ENCODE assay signal across 9 mouse cellular contexts in genomic region chr11:109363191-109364133, GRCm38 (mm10). TPM values are rescaled to one million over a fixed set of nuclear protein-coding genes. Genes with fewer than 3 reads are reported as not detected.
DNase-seq lines count a peak whose midpoint lies in the region; ATAC-seq and TF ChIP-seq lines count a peak whose summit lies in the region.
"Had no signal": no experiment of that assay in that cellular context is flagged by ENCODE, and none has a peak within 500 bp of the region (broad histone marks: within the 10 kb centered on the region; RNA-seq: fewer than 3 reads in every experiment).

No protein-coding gene starts in this region.

- H3K36me3 ChIP-seq in intestine, embryonic 14.5 days (ENCODE audit: control insufficient read depth, insufficient read depth, low read length): peaks cover 21% of the 10 kb centered on the region
- peaks cover 21% of the 10 kb centered on the region for H3K36me3 ChIP-seq in liver, postnatal 0 days (replicated peaks; ENCODE audit: insufficient read depth, low read length)
- peaks cover 14% of the 10 kb centered on the region for H3K36me3 ChIP-seq in neural tube, embryonic 12.5 days

- H3K4me1 ChIP-seq in cerebellum, adult 2 months (ENCODE audit: control insufficient read depth, insufficient read depth, low read length): peaks cover 26% of the 10 kb centered on the region
- peaks cover 42% of the 10 kb centered on the region for H3K4me1 ChIP-seq in intestine, embryonic 14.5 days (replicated peaks; ENCODE audit: control insufficient read depth, insufficient read depth, low read length)
- peaks cover 60% of the 10 kb centered on the region for H3K4me1 ChIP-seq in liver, postnatal 0 days (ENCODE audit: insufficient read depth)
- H3K4me1 ChIP-seq in neural tube, embryonic 12.5 days: peaks cover 39% of the 10 kb centered on the region

- no peak for DNase-seq in cerebellum, adult 2 months
- no peak for DNase-seq in cerebellum, adult 11 months
- DNase-seq in c-Kit-positive CD71-positive TER-119-positive erythroid progenitor cells, embryonic 14.5 days (ENCODE audit: low spot score): peak; percentile 42
- peak; percentile 19 to 57 for DNase-seq in gastrocnemius, postnatal 36 days
- peak; percentile 77 for DNase-seq in intestine, embryonic 14.5 days (ENCODE audit: low spot score)
- DNase-seq in liver, postnatal 0 days: peak; percentile 74
- no peak for DNase-seq in frontal cortex, postnatal 36 days (ENCODE audit: low spot score in 2 of 2)

- H3K4me3 ChIP-seq in cerebellum, adult 2 months (replicated peaks; ENCODE audit: insufficient read depth, low read depth, low read length): peak overlapping the region; percentile 67
- peak overlapping the region; percentile 83 for H3K4me3 ChIP-seq in intestine, embryonic 14.5 days (ENCODE audit: low read depth, low read length)
- H3K4me3 ChIP-seq in liver, postnatal 0 days (ENCODE audit: low read depth, low read length): peak overlapping the region; percentile 96
- H3K4me3 ChIP-seq in neural tube, embryonic 12.5 days: peak overlapping the region; percentile 86

- no peaks in the 10 kb centered on the region for H3K9me3 ChIP-seq in intestine, embryonic 14.5 days (ENCODE audit: control insufficient read depth, low read length)
- H3K9me3 ChIP-seq in liver, postnatal 0 days (ENCODE audit: low read length): no peaks in the 10 kb centered on the region
- no peaks in the 10 kb centered on the region for H3K9me3 ChIP-seq in neural tube, embryonic 12.5 days

- peak overlapping the region; percentile 92 for H3K9ac ChIP-seq in intestine, embryonic 14.5 days (ENCODE audit: low read length)
- peak overlapping the region; percentile 80 for H3K9ac ChIP-seq in liver, postnatal 0 days (replicated peaks)
- peak overlapping the region; percentile 90 for H3K9ac ChIP-seq in neural tube, embryonic 12.5 days

- TF ChIP-seq EP300 in liver, postnatal 0 days (IDR thresholded peaks at IDR 0.05; ENCODE audit: low read depth): 0 out of 2 replicates have a peak, but pooled peaks have one; percentile 8

- peak; percentile 66 for ATAC-seq in intestine, embryonic 14.5 days (replicated peaks; ENCODE audit: low FRiP score, low TSS enrichment, low read depth)
- ATAC-seq in liver, postnatal 0 days: peak; percentile 34
- peak; percentile 51 for ATAC-seq in neural tube, embryonic 12.5 days (ENCODE audit: low FRiP score, low read depth)

- TF ChIP-seq CTCF in cerebellum, adult 2 months (IDR thresholded peaks at IDR 0.05; ENCODE audit: borderline replicate concordance, insufficient read depth, low read depth, low read length): no peak
- no peak for TF ChIP-seq CTCF in liver, postnatal 0 days (IDR thresholded peaks at IDR 0.05; ENCODE audit: low read depth)

- 1% methylated on average over 52 of the region's 53 CpGs for WGBS in cerebellum, adult 2 months
- 2% methylated on average over 49 of the region's 53 CpGs for WGBS in intestine, embryonic 14.5 days
- under 1% methylated on average over 46 of the region's 53 CpGs for WGBS in liver, postnatal 0 days (ENCODE audit: insufficient replicate concordance)
- whole genome bisulfite sequencing in neural tube, embryonic 12.5 days: 4% methylated on average over 51 of the region's 53 CpGs

- intact Hi-C loops in gastrocnemius, postnatal 36 days (cut with DNase I): loop anchor here (2.0 kb wide), 2 partner anchors 19 to 31 kb away; no protein-coding TSS in a partner anchor

- peak overlapping the region; percentile 60 for H3K4me2 ChIP-seq in intestine, embryonic 14.5 days (ENCODE audit: low read length)
- peak overlapping the region; percentile 76 for H3K4me2 ChIP-seq in liver, postnatal 0 days (ENCODE audit: low read depth, low read length)
- H3K4me2 ChIP-seq in neural tube, embryonic 12.5 days (replicated peaks): peak overlapping the region; percentile 86

- no peak for TF ChIP-seq POLR2A in cerebellum, adult 2 months (IDR thresholded peaks at IDR 0.05; ENCODE audit: borderline replicate concordance, insufficient read depth, low read length)

- no peaks in the 10 kb centered on the region for H3K27me3 ChIP-seq in cerebellum, adult 2 months (ENCODE audit: control insufficient read depth, insufficient read depth, low read length)
- no peaks in the 10 kb centered on the region for H3K27me3 ChIP-seq in intestine, embryonic 14.5 days (replicated peaks; ENCODE audit: control insufficient read depth, insufficient read depth, low read length)
- no peaks in the 10 kb centered on the region for H3K27me3 ChIP-seq in liver, postnatal 0 days (ENCODE audit: insufficient read depth, low read length)
- no peaks in the 10 kb centered on the region for H3K27me3 ChIP-seq in neural tube, embryonic 12.5 days (replicated peaks)

- H3K27ac ChIP-seq in cerebellum, adult 2 months (ENCODE audit: insufficient read depth, low read length): peak overlapping the region; percentile 64
- peak overlapping the region; percentile 93 for H3K27ac ChIP-seq in intestine, embryonic 14.5 days (ENCODE audit: low read depth)
- H3K27ac ChIP-seq in liver, postnatal 0 days (ENCODE audit: low read depth): peak overlapping the region; percentile 100
- peak overlapping the region; percentile 90 for H3K27ac ChIP-seq in neural tube, embryonic 12.5 days

RNA-seq across cellular contexts. Expression of gene Gna13, which starts 0.8 kb away (rescaled TPM):
- 35.6 and 37.5 TPM in 2 replicates for polyA plus RNA-seq in cerebellum, adult 2 months (2012; rRNA removed)
- total RNA-seq in gastrocnemius, postnatal 36 days (2021): 10 to 100 TPM; 21.9 to 22.1 TPM
- polyA plus RNA-seq in intestine, embryonic 14.5 days (2014; fragmentation: Nextera tagmentation; extraction: Ambion mirVana): 36.9 and 38.0 TPM in 2 replicates
- 28.4 and 30.6 TPM in 2 replicates for polyA plus RNA-seq in liver, postnatal 0 days (2015; fragmentation: Nextera tagmentation; extraction: Ambion mirVana)
- 18.6 and 18.7 TPM in 2 replicates for polyA plus RNA-seq in neural tube, embryonic 12.5 days (2016; fragmentation: Nextera tagmentation; extraction: Ambion mirVana)

RNA-seq across cellular contexts. Expression of gene 9930022D16Rik, which starts 50.3 kb away (rescaled TPM):
- polyA plus RNA-seq in cerebellum, adult 2 months (2012; rRNA removed): not detected in 2 replicates
- not detected for total RNA-seq in gastrocnemius, postnatal 36 days (2021)
- polyA plus RNA-seq in intestine, embryonic 14.5 days (2014; fragmentation: Nextera tagmentation; extraction: Ambion mirVana): not detected in 2 replicates
- not detected in 2 replicates for polyA plus RNA-seq in liver, postnatal 0 days (2015; fragmentation: Nextera tagmentation; extraction: Ambion mirVana)
- not detected in 2 replicates for polyA plus RNA-seq in neural tube, embryonic 12.5 days (2016; fragmentation: Nextera tagmentation; extraction: Ambion mirVana)
- total RNA-seq: layer of hippocampus, adult 8-10 months had no signal

Comparison
In these comparisons a context has a peak if more than half of its experiments do, and no peak if none do; other contexts are left out.
1. DNase-seq: peak in c-Kit-positive CD71-positive TER-119-positive erythroid progenitor cells, embryonic 14.5 days (single experiment), gastrocnemius, postnatal 36 days (2 of 2), intestine, embryonic 14.5 days (single experiment) and liver, postnatal 0 days (single experiment); none in cerebellum, adult 2 months (0 of 2), cerebellum, adult 11 months (single experiment) and frontal cortex, postnatal 36 days (0 of 2).
2. Peak in every context shown above with its lines, with median percentiles within 50 percentile points of each other: H3K27ac ChIP-seq, H3K4me3 ChIP-seq, ATAC-seq, H3K4me2 ChIP-seq and H3K9ac ChIP-seq.